Mouse (Mus musculus) liver, adult 2 months (tissue): ENCODE measurements around the gene Sike1. TPM values are rescaled to one million over a fixed set of nuclear protein-coding genes. Genes with fewer than 3 reads are reported as not detected.

Experiments used
- DNase-seq: peaks from one replicate; pipeline ENCODE4 v3.0.0-alpha.2; 2011; ENCODE audit warnings: low read depth, low spot score; ENCODE audit errors: extremely low read depth
- H3K27ac ChIP-seq: fragments of 200-500 bp; replicated peaks from 2 replicates; pipeline ENCODE4 v1.5.1; 2012; ENCODE audit warnings: low read depth, mild to moderate bottlenecking, control low read depth, inconsistent platforms, low read length; ENCODE audit not compliant: insufficient read depth
- H3K27me3 ChIP-seq: fragments of 200-500 bp; 2 replicates; pipeline ENCODE4 v1.6.1; 2012; ENCODE audit warnings: mild to moderate bottlenecking, moderate library complexity, low read length, inconsistent platforms; ENCODE audit not compliant: control insufficient read depth, insufficient read depth
- H3K36me3 ChIP-seq: fragments of 200-500 bp; 2 replicates; pipeline ENCODE4 v1.6.1; 2012; ENCODE audit warnings: low read length, inconsistent platforms; ENCODE audit not compliant: control insufficient read depth, insufficient read depth
- H3K4me1 ChIP-seq: fragments of 200-500 bp; 2 replicates; pipeline ENCODE4 v1.6.1; 2011; ENCODE audit warnings: low read length; ENCODE audit not compliant: control insufficient read depth, insufficient read depth
- H3K4me3 ChIP-seq: fragments of 200-500 bp; 2 replicates; pipeline ENCODE4 v1.5.1; 2011; ENCODE audit warnings: low read depth, mild to moderate bottlenecking, control low read depth, low read length, moderate library complexity; ENCODE audit not compliant: insufficient read depth
- H3K79me2 ChIP-seq: fragments of 200-500 bp; 2 replicates; pipeline ENCODE4 v1.6.1; 2012; ENCODE audit warnings: inconsistent platforms, mild to moderate bottlenecking, low read length, moderate library complexity; ENCODE audit not compliant: control insufficient read depth, insufficient read depth
- H3K9ac ChIP-seq: fragments of 200-500 bp; 2 replicates; pipeline ENCODE4 v1.6.1; 2012; ENCODE audit warnings: low read depth, mild to moderate bottlenecking, control low read depth, inconsistent platforms, low read length
- CTCF ChIP-seq: fragments of 200-500 bp; IDR thresholded peaks from 2 replicates; pipeline ENCODE4 v1.5.1; 2011; ENCODE audit warnings: low read depth, low read length, control low read depth
- POLR2A ChIP-seq: fragments of 200-500 bp; IDR thresholded peaks from 2 replicates; pipeline ENCODE4 v1.6.1; 2011; ENCODE audit warnings: low read length, control low read depth; ENCODE audit not compliant: insufficient read depth; ENCODE audit errors: extremely low read depth
- WGBS: fragments of 180-500 bp; shearing (Covaris S2); methylation state at CpG from one replicate; pipeline ENCODE4 v1.1.7; 2018; 5-methylcytosine and 5-hydroxymethylcytosine counted together
- polyA plus RNA-seq: library from polyadenylated mRNA; depleted of rRNA; stranded (reverse); fragments of >200 nt; gene quantifications from 2 replicates; pipeline ENCODE4 v1.2.3, GENCODE M21; 2012
- total RNA-seq: library from RNA; depleted of rRNA; stranded (reverse); fragments of >200 nt; gene quantifications from 2 replicates; pipeline ENCODE4 v1.2.3, GENCODE M21; 2014

Gene Sike1
- total and polyA plus RNA-seq, 2 experiments, result 6.8 to 7.9 TPM

GRCm38 (mm10) chr3:102964033-102964432 is 31.5 kb upstream of the Sike1 start, which contains the start of gene Nr1h5:
Nr1h5 (minus strand) TSS chr3:102964133.
- no peak for TF ChIP-seq POLR2A
- TF ChIP-seq CTCF, result no peak
- peak; percentile 14 for DNase-seq
- H3K4me3 ChIP-seq, result peak within 1 kb of the TSS; percentile 38; the same call in 1 of the 2 replicates
- H3K79me2 ChIP-seq, result no peaks in the 10 kb centered on the region
- H3K27ac ChIP-seq, result no peak within 1 kb of the TSS
- no peaks in the 10 kb centered on the region for H3K4me1 ChIP-seq
- H3K36me3 ChIP-seq, result no peaks in the 10 kb centered on the region
- H3K9ac ChIP-seq, result no peak within 1 kb of the TSS
- no peaks in the 10 kb centered on the region for H3K27me3 ChIP-seq
- WGBS, result 69% methylated on average over 3 of the region's 3 CpGs

DNA sequence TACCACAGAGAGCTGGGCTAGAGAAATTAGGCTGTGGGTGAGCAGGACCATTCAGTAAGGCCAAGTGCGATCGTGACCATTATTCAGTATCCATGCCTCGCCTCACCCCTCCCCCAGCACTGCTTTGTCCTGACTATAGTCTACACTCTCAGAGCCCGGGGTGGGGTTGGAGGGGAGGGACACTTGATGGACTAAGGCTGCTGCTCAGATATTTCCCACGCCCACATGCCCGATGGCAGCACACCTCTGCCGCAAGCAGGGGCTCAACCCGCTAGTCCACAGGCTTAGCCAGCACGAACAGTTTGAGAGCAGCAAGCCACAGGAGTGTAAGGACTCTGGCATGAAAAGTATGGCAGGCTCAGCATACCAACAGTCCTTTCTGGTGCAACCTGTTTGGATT is 25.4 kb upstream of the Sike1 start:
- no peak for DNase-seq
- Histone ChIP-seq H3K4me3 (no peak overlapping the region), H3K27ac (no peak overlapping the region), H3K79me2 (no peaks in the 10 kb centered on the region), H3K36me3 (no peaks in the 10 kb centered on the region), H3K27me3 (no peaks in the 10 kb centered on the region), H3K4me1 (no peaks in the 10 kb centered on the region), H3K9ac (no peak overlapping the region)
- TF ChIP-seq POLR2A (no peak), CTCF (no peak)
- 87% methylated on average over 9 of the region's 9 CpGs for WGBS

DNA sequence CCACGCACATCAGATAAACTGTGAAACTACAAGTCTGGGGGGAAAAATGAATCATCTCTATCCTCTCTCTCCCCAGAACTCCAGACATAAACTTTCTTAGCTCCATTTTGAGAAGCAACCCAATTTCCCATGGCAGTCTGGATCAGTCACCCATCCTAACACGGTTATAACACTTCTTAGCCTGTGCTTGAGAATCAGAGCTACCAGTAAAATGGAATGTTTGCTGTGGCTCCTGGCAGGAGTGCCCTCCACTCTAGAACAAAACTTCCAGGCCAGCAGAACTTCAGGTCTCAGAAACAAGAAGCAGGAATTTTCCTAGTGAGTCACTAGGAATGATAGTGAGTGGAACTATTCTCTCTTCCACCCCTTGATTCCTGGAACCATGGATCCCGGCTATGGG is 25.0 kb upstream of the Sike1 start:
- H3K79me2 ChIP-seq, result no peaks in the 10 kb centered on the region
- TF ChIP-seq POLR2A, result no peak
- no peak for TF ChIP-seq CTCF
- 91% methylated on average over 3 of the region's 3 CpGs for WGBS
- H3K9ac ChIP-seq, result no peak overlapping the region
- H3K4me3 ChIP-seq, result no peak overlapping the region
- H3K4me1 ChIP-seq, result no peaks in the 10 kb centered on the region
- H3K27ac ChIP-seq, result no peak overlapping the region
- no peak for DNase-seq
- H3K36me3 ChIP-seq, result no peaks in the 10 kb centered on the region
- H3K27me3 ChIP-seq, result no peaks in the 10 kb centered on the region

- TF ChIP-seq POLR2A (no peak), CTCF (no peak)
- Histone ChIP-seq H3K36me3 (no peaks in the 10 kb centered on the region), H3K9ac (no peak overlapping the region), H3K4me3 (no peak overlapping the region), H3K79me2 (no peaks in the 10 kb centered on the region), H3K27ac (no peak overlapping the region), H3K4me1 (no peaks in the 10 kb centered on the region), H3K27me3 (no peaks in the 10 kb centered on the region)
- no peak for DNase-seq
- WGBS, result 47% methylated on average over 4 of the region's 4 CpGs
These were observed 18.6 kb upstream of the Sike1 start for GRCm38 (mm10) chr3:102976906-102977305.

GRCm38 (mm10) chr3:102979550-102980348 is 15.8 kb upstream of the Sike1 start:
- Histone ChIP-seq H3K9ac (no peak overlapping the region), H3K27me3 (no peaks in the 10 kb centered on the region), H3K27ac (no peak overlapping the region), H3K36me3 (no peaks in the 10 kb centered on the region), H3K4me3 (no peak overlapping the region), H3K4me1 (no peaks in the 10 kb centered on the region), H3K79me2 (no peaks in the 10 kb centered on the region)
- TF ChIP-seq POLR2A (no peak), CTCF (no peak)
- 54% methylated on average over 10 of the region's 10 CpGs for WGBS
- DNase-seq, result no peak

GRCm38 (mm10) chr3:102980349-102980736 is 15.2 kb upstream of the Sike1 start:
- Histone ChIP-seq H3K4me1 (no peaks in the 10 kb centered on the region), H3K4me3 (no peak overlapping the region), H3K9ac (no peak overlapping the region), H3K79me2 (no peaks in the 10 kb centered on the region), H3K27me3 (no peaks in the 10 kb centered on the region), H3K27ac (no peak overlapping the region), H3K36me3 (no peaks in the 10 kb centered on the region)
- no peak for TF ChIP-seq CTCF
- no peak for TF ChIP-seq POLR2A
- WGBS, result 78% methylated on average over 3 of the region's 3 CpGs
- no peak for DNase-seq
